Mouse (Mus musculus) heart, embryonic 11.5 days (tissue): Measurements from ENCODE around the gene Mical2. TPM values are rescaled to one million over a fixed set of nuclear protein-coding genes. Genes with fewer than 3 reads are reported as not detected.

ENCODE experiments used
- ATAC-seq: fragments of 200-750 bp; cut with Nextera tagmentation; replicated peaks from 2 replicates; pipeline ENCODE4 v1.8.0; 2017; ENCODE audit warnings: moderate library complexity; ENCODE audit not compliant: insufficient number of reproducible peaks, low FRiP score, low TSS enrichment
- H3K27ac ChIP-seq: fragments of 300-500 bp; sonication (generic); 2 replicates; pipeline ENCODE4 v1.5.1; 2014; ENCODE audit warnings: mild to moderate bottlenecking, low read depth, low read length
- H3K27me3 ChIP-seq: fragments of 300-500 bp; sonication (generic); 2 replicates; pipeline ENCODE4 v1.6.1; 2014; ENCODE audit warnings: mild to moderate bottlenecking, low read length, mixed read lengths; ENCODE audit not compliant: control insufficient read depth, insufficient read depth
- H3K36me3 ChIP-seq: fragments of 300-500 bp; sonication (generic); 2 replicates; pipeline ENCODE4 v1.6.1; 2014; ENCODE audit warnings: mild to moderate bottlenecking, low read length, moderate library complexity, mixed read lengths; ENCODE audit not compliant: control insufficient read depth, insufficient read depth
- H3K4me1 ChIP-seq: fragments of 300-500 bp; sonication (generic); 2 replicates; pipeline ENCODE4 v1.6.1; 2014; ENCODE audit warnings: low read length; ENCODE audit not compliant: control insufficient read depth, insufficient read depth
- H3K4me2 ChIP-seq: fragments of 300-500 bp; sonication (generic); 2 replicates; pipeline ENCODE4 v1.6.1; 2014; ENCODE audit warnings: mild to moderate bottlenecking, moderate library complexity
- H3K4me3 ChIP-seq: fragments of 300-500 bp; sonication (generic); 2 replicates; pipeline ENCODE4 v1.5.1; 2014; ENCODE audit warnings: low read depth, low read length
- H3K9ac ChIP-seq: fragments of 300-500 bp; sonication (generic); 2 replicates; pipeline ENCODE4 v1.6.1; 2014; ENCODE audit warnings: mild to moderate bottlenecking, low read depth, low read length, moderate library complexity
- H3K9me3 ChIP-seq: fragments of 300-500 bp; sonication (generic); replicated peaks from 2 replicates; pipeline ENCODE4 v1.6.1; 2016; ENCODE audit warnings: low read length; ENCODE audit not compliant: control insufficient read depth
- WGBS: fragments of 180-500 bp; shearing (Covaris S2); extraction: QIAGEN DNeasy Blood & Tissue Kit; methylation state at CpG from one replicate; pipeline ENCODE4 v1.1.7; 2014; ENCODE audit not compliant: insufficient replicate concordance; 5-methylcytosine and 5-hydroxymethylcytosine counted together
- polyA plus RNA-seq: library from polyadenylated mRNA; unstranded; fragments of >200 nt; fragmentation: Nextera tagmentation; extraction: Ambion mirVana; gene quantifications from 2 replicates; pipeline ENCODE4 v1.2.1, GENCODE M21; 2014

Mical2 gene
- 117 and 132 TPM in 2 replicates for polyA plus RNA-seq

- Histone ChIP-seq H3K27ac (peak within 1 kb of the TSS; percentile 92), H3K4me2 (peak within 1 kb of the TSS; percentile 89), H3K4me3 (peak within 1 kb of the TSS; percentile 83), H3K9me3 (no peaks in the 10 kb centered on the region; the same call in 1 of the 2 replicates), H3K27me3 (no peaks in the 10 kb centered on the region), H3K36me3 (no peaks in the 10 kb centered on the region), H3K4me1 (peaks cover 64% of the 10 kb centered on the region), H3K9ac (peak within 1 kb of the TSS; percentile 84)
- under 1% methylated on average over 53 of the region's 53 CpGs for WGBS
- peak; percentile 91 for ATAC-seq
Observed at GRCm38 (mm10) chr7:112225615-112226262, at the start of gene Mical2. Mical2 (plus strand) TSS chr7:112225856.

- H3K36me3 ChIP-seq, result no peaks in the 10 kb centered on the region
- H3K9me3 ChIP-seq, result no peaks in the 10 kb centered on the region
- no peak overlapping the region for H3K27ac ChIP-seq
- no peaks in the 10 kb centered on the region for H3K27me3 ChIP-seq
- 86% methylated on average over 2 of the region's 2 CpGs for WGBS
- H3K4me1 ChIP-seq, result peaks cover 3% of the 10 kb centered on the region; the same call in 1 of the 2 replicates
- H3K4me3 ChIP-seq, result no peak overlapping the region
- no peak for ATAC-seq
- H3K4me2 ChIP-seq, result no peak overlapping the region
- H3K9ac ChIP-seq, result no peak overlapping the region
Observed at GRCm38 (mm10) chr7:112176627-112177026, 49.0 kb upstream of the Mical2 start.

GRCm38 (mm10) chr7:112180235-112180705 lies 45.4 kb upstream of the Mical2 start:
- Histone ChIP-seq H3K4me3 (no peak overlapping the region), H3K9ac (0 out of 2 replicates have a peak overlapping the region, but pooled peaks have one; percentile 16), H3K9me3 (no peaks in the 10 kb centered on the region), H3K4me1 (peaks cover 4% of the 10 kb centered on the region), H3K27ac (no peak overlapping the region), H3K4me2 (peak overlapping the region; percentile 51), H3K36me3 (no peaks in the 10 kb centered on the region), H3K27me3 (no peaks in the 10 kb centered on the region)
- 11% methylated on average over 9 of the region's 10 CpGs for WGBS
- ATAC-seq, result 0 out of 2 replicates have a peak, but pooled peaks have one; percentile 52

- Histone ChIP-seq H3K4me3 (no peak overlapping the region), H3K9me3 (no peaks in the 10 kb centered on the region), H3K9ac (no peak overlapping the region), H3K4me2 (no peak overlapping the region), H3K4me1 (peaks cover 14% of the 10 kb centered on the region), H3K27ac (no peak overlapping the region), H3K27me3 (no peaks in the 10 kb centered on the region), H3K36me3 (no peaks in the 10 kb centered on the region)
- ATAC-seq, result no peak; the same call in 1 of the 2 replicates
- WGBS, result 36% methylated on average over 5 of the region's 5 CpGs
Observed at GRCm38 (mm10) chr7:112183258-112183841, 42.3 kb upstream of the Mical2 start.

GRCm38 (mm10) chr7:112184519-112185225 lies 41.0 kb upstream of the Mical2 start:
- WGBS, result 86% methylated on average over 6 of the region's 6 CpGs
- Histone ChIP-seq H3K4me3 (no peak overlapping the region), H3K36me3 (no peaks in the 10 kb centered on the region), H3K27ac (no peak overlapping the region), H3K4me1 (peaks cover 14% of the 10 kb centered on the region), H3K27me3 (no peaks in the 10 kb centered on the region), H3K9ac (no peak overlapping the region), H3K9me3 (no peaks in the 10 kb centered on the region), H3K4me2 (no peak overlapping the region)
- ATAC-seq, result no peak

GRCm38 (mm10) chr7:112185226-112185745 lies 40.4 kb upstream of the Mical2 start:
- Histone ChIP-seq H3K4me1 (peaks cover 14% of the 10 kb centered on the region), H3K9ac (no peak overlapping the region), H3K27me3 (no peaks in the 10 kb centered on the region), H3K36me3 (no peaks in the 10 kb centered on the region), H3K4me3 (no peak overlapping the region), H3K9me3 (no peaks in the 10 kb centered on the region), H3K4me2 (no peak overlapping the region), H3K27ac (no peak overlapping the region)
- 62% methylated on average over 9 of the region's 9 CpGs for WGBS
- ATAC-seq, result no peak

- ATAC-seq, result no peak
- Histone ChIP-seq H3K27ac (no peak overlapping the region), H3K9ac (no peak overlapping the region), H3K9me3 (no peaks in the 10 kb centered on the region), H3K27me3 (no peaks in the 10 kb centered on the region), H3K4me3 (no peak overlapping the region), H3K4me1 (peaks cover 11% of the 10 kb centered on the region), H3K36me3 (no peaks in the 10 kb centered on the region), H3K4me2 (no peak overlapping the region)
- 79% methylated on average over 7 of the region's 7 CpGs for WGBS
Observed at GRCm38 (mm10) chr7:112186871-112187270, 38.8 kb upstream of the Mical2 start.
